Mouse (Mus musculus): ENCODE data around the gene Uqcrfs1. TPM values are rescaled to one million over a fixed set of nuclear protein-coding genes. Genes with fewer than 3 reads are reported as not detected.

Uqcrfs1 gene
- polyA plus RNA-seq, 1 experiment from 2014 or later = 209 TPM

Other genes with a start within 250 kb of the Uqcrfs1 start
- 5.5 and 7.1 TPM in 2 replicates for gene Agtr1a, start 208.9 kb downstream of the Uqcrfs1 start, polyA plus RNA-seq (2015; fragmentation: Nextera tagmentation; extraction: Ambion mirVana)
- 7.0 and 7.3 TPM in 2 replicates for gene Dusp22, start 114.6 kb upstream of the Uqcrfs1 start, polyA plus RNA-seq (2015; fragmentation: Nextera tagmentation; extraction: Ambion mirVana)
- gene Irf4, start 203.9 kb upstream of the Uqcrfs1 start, polyA plus RNA-seq (2015; fragmentation: Nextera tagmentation; extraction: Ambion mirVana) = 0.02 and 0.06 TPM in 2 replicates

Measured in liver, embryonic 13.5 days (tissue).